Mouse (Mus musculus): Measurements from ENCODE around the gene Pla2g15. TPM values are rescaled to one million over a fixed set of nuclear protein-coding genes. Genes with fewer than 3 reads are reported as not detected.

Gene Pla2g15
- total and polyA plus RNA-seq, 3 experiments, result 6.5 to 8.6 (median 8.0) TPM

GRCm38 (mm10) chr8:106112041-106112440 is 38.2 kb upstream of the Pla2g15 start:
- WGBS, result 73% methylated on average over 2 of the region's 2 CpGs
- H3K27ac ChIP-seq, result no peak overlapping the region

GRCm38 (mm10) chr8:106112514-106112913 is 37.7 kb upstream of the Pla2g15 start:
- DNase-seq, result no peak
- intact Hi-C loops (cut with DNase I), result no loop called here
- Histone ChIP-seq H3K36me3 (ENCODE audit: control insufficient read depth, insufficient read depth, low read length) (no peaks in the 10 kb centered on the region), H3K27me3 (ENCODE audit: control insufficient read depth, insufficient read depth, low read length) (no peaks in the 10 kb centered on the region), H3K27ac (no peak overlapping the region), H3K79me2 (replicated peaks; ENCODE audit: control insufficient read depth, insufficient read depth, low read length) (peaks cover 1% of the 10 kb centered on the region; the same call in 1 of the 2 replicates), H3K4me3 (no peak overlapping the region), H3K9ac (ENCODE audit: low read depth, low read length) (no peak overlapping the region), H3K4me1 (ENCODE audit: control insufficient read depth, insufficient read depth, low read length) (no peaks in the 10 kb centered on the region)
- no peak for TF ChIP-seq EP300 (IDR thresholded peaks at IDR 0.05; ENCODE audit: insufficient read depth, low read depth, low read length)
- no peak for TF ChIP-seq POLR2A (IDR thresholded peaks at IDR 0.05; ENCODE audit: insufficient read depth, low read depth, low read length)
- 85% methylated on average over 1 of the region's 1 CpGs for WGBS

More at GRCm38 (mm10) chr8:106112041-106112440, 38.2 kb upstream of the Pla2g15 start:
- intact Hi-C loops (cut with DNase I), result no loop called here
- Histone ChIP-seq H3K9ac (ENCODE audit: low read depth, low read length) (no peak overlapping the region), H3K36me3 (ENCODE audit: control insufficient read depth, insufficient read depth, low read length) (no peaks in the 10 kb centered on the region), H3K79me2 (replicated peaks; ENCODE audit: control insufficient read depth, insufficient read depth, low read length) (peaks cover 1% of the 10 kb centered on the region; the same call in 1 of the 2 replicates), H3K27me3 (ENCODE audit: control insufficient read depth, insufficient read depth, low read length) (no peaks in the 10 kb centered on the region), H3K4me3 (no peak overlapping the region), H3K4me1 (ENCODE audit: control insufficient read depth, insufficient read depth, low read length) (no peaks in the 10 kb centered on the region)
- TF ChIP-seq POLR2A (IDR thresholded peaks at IDR 0.05; ENCODE audit: insufficient read depth, low read depth, low read length) (no peak), EP300 (IDR thresholded peaks at IDR 0.05; ENCODE audit: insufficient read depth, low read depth, low read length) (no peak), CTCF (IDR thresholded peaks at IDR 0.05) (no peak)
- no peak for DNase-seq

- WGBS, result 93% methylated on average over 3 of the region's 3 CpGs
- peaks cover 1% of the 10 kb centered on the region; the same call in 1 of the 2 replicates for H3K79me2 ChIP-seq (replicated peaks; ENCODE audit: control insufficient read depth, insufficient read depth, low read length)
- H3K36me3 ChIP-seq (ENCODE audit: control insufficient read depth, insufficient read depth, low read length), result no peaks in the 10 kb centered on the region; the same call in 1 of the 2 replicates
- no peak for DNase-seq
- H3K4me3 ChIP-seq, result no peak overlapping the region
- TF ChIP-seq CTCF (IDR thresholded peaks at IDR 0.05), result peak; percentile 74
- no peak for TF ChIP-seq EP300 (IDR thresholded peaks at IDR 0.05; ENCODE audit: insufficient read depth, low read depth, low read length)
- intact Hi-C loops (cut with DNase I), result loop anchor here (5.0 kb wide), 1 partner anchor 124 kb away; the partner anchor contains the start of gene Dus2
- H3K9ac ChIP-seq (ENCODE audit: low read depth, low read length), result no peak overlapping the region
- H3K27me3 ChIP-seq (ENCODE audit: control insufficient read depth, insufficient read depth, low read length), result no peaks in the 10 kb centered on the region
- no peak overlapping the region for H3K27ac ChIP-seq
- H3K4me1 ChIP-seq (ENCODE audit: control insufficient read depth, insufficient read depth, low read length), result no peaks in the 10 kb centered on the region
Observed at GRCm38 (mm10) chr8:106115897-106116296, 34.3 kb upstream of the Pla2g15 start.

GRCm38 (mm10) chr8:106123443-106123842 is 26.8 kb upstream of the Pla2g15 start:
- no peak for DNase-seq
- Histone ChIP-seq H3K36me3 (ENCODE audit: control insufficient read depth, insufficient read depth, low read length) (no peaks in the 10 kb centered on the region; the same call in none of the 2 replicates), H3K4me3 (no peak overlapping the region), H3K27me3 (ENCODE audit: control insufficient read depth, insufficient read depth, low read length) (no peaks in the 10 kb centered on the region), H3K4me1 (ENCODE audit: control insufficient read depth, insufficient read depth, low read length) (no peaks in the 10 kb centered on the region), H3K27ac (no peak overlapping the region), H3K9ac (ENCODE audit: low read depth, low read length) (no peak overlapping the region), H3K79me2 (replicated peaks; ENCODE audit: control insufficient read depth, insufficient read depth, low read length) (no peaks in the 10 kb centered on the region)
- WGBS, result 91% methylated on average over 3 of the region's 3 CpGs
- intact Hi-C loops (cut with DNase I), result no loop called here
- TF ChIP-seq EP300 (IDR thresholded peaks at IDR 0.05; ENCODE audit: insufficient read depth, low read depth, low read length) (no peak), CTCF (IDR thresholded peaks at IDR 0.05) (no peak), POLR2A (IDR thresholded peaks at IDR 0.05; ENCODE audit: insufficient read depth, low read depth, low read length) (no peak)

GRCm38 (mm10) chr8:106126055-106126454 is 24.1 kb upstream of the Pla2g15 start:
- no peaks in the 10 kb centered on the region; the same call in 1 of the 2 replicates for H3K36me3 ChIP-seq (ENCODE audit: control insufficient read depth, insufficient read depth, low read length)
- no peak overlapping the region for H3K27ac ChIP-seq
- H3K4me3 ChIP-seq, result no peak overlapping the region
- no peaks in the 10 kb centered on the region for H3K4me1 ChIP-seq (ENCODE audit: control insufficient read depth, insufficient read depth, low read length)
- intact Hi-C loops (cut with DNase I), result no loop called here
- no peak for DNase-seq
- H3K9ac ChIP-seq (ENCODE audit: low read depth, low read length), result no peak overlapping the region
- no peaks in the 10 kb centered on the region for H3K79me2 ChIP-seq (replicated peaks; ENCODE audit: control insufficient read depth, insufficient read depth, low read length)
- TF ChIP-seq CTCF (IDR thresholded peaks at IDR 0.05), result no peak
- no peak for TF ChIP-seq EP300 (IDR thresholded peaks at IDR 0.05; ENCODE audit: insufficient read depth, low read depth, low read length)
- no peak for TF ChIP-seq POLR2A (IDR thresholded peaks at IDR 0.05; ENCODE audit: insufficient read depth, low read depth, low read length)
- no peaks in the 10 kb centered on the region for H3K27me3 ChIP-seq (ENCODE audit: control insufficient read depth, insufficient read depth, low read length)
- 93% methylated on average over 1 of the region's 1 CpGs for WGBS

- no peaks in the 10 kb centered on the region for H3K79me2 ChIP-seq (replicated peaks; ENCODE audit: control insufficient read depth, insufficient read depth, low read length)
- intact Hi-C loops (cut with DNase I), result no loop called here
- no peaks in the 10 kb centered on the region for H3K4me1 ChIP-seq (ENCODE audit: control insufficient read depth, insufficient read depth, low read length)
- no peak for DNase-seq
- TF ChIP-seq CTCF (IDR thresholded peaks at IDR 0.05) (no peak), EP300 (IDR thresholded peaks at IDR 0.05; ENCODE audit: insufficient read depth, low read depth, low read length) (no peak), POLR2A (IDR thresholded peaks at IDR 0.05; ENCODE audit: insufficient read depth, low read depth, low read length) (no peak)
- H3K4me3 ChIP-seq, result no peak overlapping the region
- WGBS, result 73% methylated on average over 3 of the region's 3 CpGs
- H3K9ac ChIP-seq (ENCODE audit: low read depth, low read length), result no peak overlapping the region
- no peaks in the 10 kb centered on the region for H3K27me3 ChIP-seq (ENCODE audit: control insufficient read depth, insufficient read depth, low read length)
- no peak overlapping the region for H3K27ac ChIP-seq
- H3K36me3 ChIP-seq (ENCODE audit: control insufficient read depth, insufficient read depth, low read length), result no peaks in the 10 kb centered on the region; the same call in 1 of the 2 replicates
Observed at GRCm38 (mm10) chr8:106127054-106127453, 23.1 kb upstream of the Pla2g15 start.
